Mouse (Mus musculus) stomach, embryonic 14.5 days (tissue): Measurements from ENCODE around the gene Tcte2. TPM values are rescaled to one million over a fixed set of nuclear protein-coding genes. Genes with fewer than 3 reads are reported as not detected.

Source experiments
- ATAC-seq: fragments of 200-750 bp; cut with Nextera tagmentation; 2 replicates; pipeline ENCODE4 v1.8.0; 2017; ENCODE audit warnings: low read depth, moderate TSS enrichment; ENCODE audit not compliant: insufficient number of reproducible peaks, insufficient read depth, low FRiP score
- H3K27ac ChIP-seq: fragments of 300-500 bp; sonication (generic); 2 replicates; pipeline ENCODE4 v1.5.1; 2014; ENCODE audit warnings: mild to moderate bottlenecking, low read length, moderate library complexity, mixed read lengths
- H3K27me3 ChIP-seq: fragments of 300-500 bp; sonication (generic); 2 replicates; pipeline ENCODE4 v1.6.1; 2014; ENCODE audit warnings: low read length, control low read depth, mixed read lengths; ENCODE audit not compliant: control insufficient read depth, insufficient read depth
- H3K36me3 ChIP-seq: fragments of 300-500 bp; sonication (generic); 2 replicates; pipeline ENCODE4 v1.6.1; 2014; ENCODE audit warnings: mild to moderate bottlenecking, control low read depth, low read length, moderate library complexity, mixed read lengths; ENCODE audit not compliant: control insufficient read depth, insufficient read depth
- H3K4me1 ChIP-seq: fragments of 300-500 bp; sonication (generic); 2 replicates; pipeline ENCODE4 v1.6.1; 2014; ENCODE audit warnings: low read length, control low read depth, mixed read lengths; ENCODE audit not compliant: control insufficient read depth, insufficient read depth
- H3K4me2 ChIP-seq: fragments of 300-500 bp; sonication (generic); replicated peaks from 2 replicates; pipeline ENCODE4 v1.6.1; 2014; ENCODE audit warnings: low read depth, low read length, control low read depth
- H3K4me3 ChIP-seq: fragments of 300-500 bp; sonication (generic); 2 replicates; pipeline ENCODE4 v1.5.1; 2014; ENCODE audit warnings: low read depth, low read length, control low read depth
- H3K9ac ChIP-seq: fragments of 300-500 bp; sonication (generic); replicated peaks from 2 replicates; pipeline ENCODE4 v1.6.1; 2014; ENCODE audit warnings: low read depth, mild to moderate bottlenecking, control low read depth, low read length, moderate library complexity, mixed read lengths
- H3K9me3 ChIP-seq: fragments of 300-500 bp; sonication (generic); 2 replicates; pipeline ENCODE4 v1.6.1; 2016; ENCODE audit warnings: low read depth, low read length, control low read depth; ENCODE audit not compliant: control insufficient read depth
- WGBS: fragments of 180-500 bp; shearing (Covaris S2); extraction: QIAGEN DNeasy Blood & Tissue Kit; methylation state at CpG from one replicate; pipeline ENCODE4 v1.1.7; 2014; 5-methylcytosine and 5-hydroxymethylcytosine counted together
- polyA plus RNA-seq: library from polyadenylated mRNA; unstranded; fragments of >200 nt; fragmentation: Nextera tagmentation; extraction: Ambion mirVana; gene quantifications from 2 replicates; pipeline ENCODE4 v1.2.1, GENCODE M21; 2014

Tcte2 gene
- polyA plus RNA-seq, 1 experiment from 2014 or later: 6.9 TPM

GRCm38 (mm10) chr17:13712116-13712515, 49.5 kb downstream of the Tcte2 start:
- Histone ChIP-seq H3K4me2 (no peak overlapping the region), H3K4me1 (0 out of 2 replicates have a peak, but pooled peaks cover 5% of the 10 kb centered on the region), H3K27ac (no peak overlapping the region), H3K9ac (no peak overlapping the region), H3K27me3 (no peaks in the 10 kb centered on the region), H3K36me3 (no peaks in the 10 kb centered on the region), H3K4me3 (no peak overlapping the region), H3K9me3 (no peaks in the 10 kb centered on the region)
- ATAC-seq: no peak
- WGBS: 64% methylated on average over 6 of the region's 6 CpGs

- H3K9ac ChIP-seq: no peak overlapping the region
- ATAC-seq: no peak
- no peak overlapping the region for H3K27ac ChIP-seq
Observed at GRCm38 (mm10) chr17:13711173-13711572, 50.5 kb downstream of the Tcte2 start.

GRCm38 (mm10) chr17:13705481-13705921, 56.1 kb downstream of the Tcte2 start:
- Histone ChIP-seq H3K27ac (no peak overlapping the region), H3K4me3 (no peak overlapping the region), H3K9me3 (no peaks in the 10 kb centered on the region), H3K4me2 (no peak overlapping the region), H3K9ac (no peak overlapping the region), H3K27me3 (no peaks in the 10 kb centered on the region), H3K4me1 (peaks cover 8% of the 10 kb centered on the region; the same call in 1 of the 2 replicates), H3K36me3 (no peaks in the 10 kb centered on the region)
- ATAC-seq: no peak
- WGBS: 35% methylated on average over 4 of the region's 4 CpGs

More at GRCm38 (mm10) chr17:13711173-13711572, 50.5 kb downstream of the Tcte2 start:
- Histone ChIP-seq H3K9me3 (no peaks in the 10 kb centered on the region), H3K4me1 (0 out of 2 replicates have a peak, but pooled peaks cover 5% of the 10 kb centered on the region), H3K27me3 (no peaks in the 10 kb centered on the region), H3K4me2 (no peak overlapping the region), H3K4me3 (no peak overlapping the region), H3K36me3 (no peaks in the 10 kb centered on the region)
- WGBS: 80% methylated on average over 5 of the region's 5 CpGs

GRCm38 (mm10) chr17:13703611-13704320, 57.9 kb downstream of the Tcte2 start:
- no peaks in the 10 kb centered on the region for H3K27me3 ChIP-seq
- ATAC-seq: no peak; the same call in 1 of the 2 replicates
- no peaks in the 10 kb centered on the region for H3K9me3 ChIP-seq
- no peaks in the 10 kb centered on the region for H3K36me3 ChIP-seq
- peaks cover 18% of the 10 kb centered on the region; the same call in 1 of the 2 replicates for H3K4me1 ChIP-seq
- no peak overlapping the region for H3K4me3 ChIP-seq
- H3K4me2 ChIP-seq: no peak overlapping the region
- H3K27ac ChIP-seq: no peak overlapping the region; the same call in 1 of the 2 replicates
- WGBS: 34% methylated on average over 9 of the region's 9 CpGs
- H3K9ac ChIP-seq: no peak overlapping the region

GRCm38 (mm10) chr17:13700131-13701016, 61.3 kb downstream of the Tcte2 start:
- Histone ChIP-seq H3K27me3 (no peaks in the 10 kb centered on the region), H3K36me3 (no peaks in the 10 kb centered on the region), H3K4me2 (no peak overlapping the region), H3K4me1 (peaks cover 18% of the 10 kb centered on the region; the same call in 1 of the 2 replicates), H3K9me3 (no peaks in the 10 kb centered on the region), H3K27ac (peak overlapping the region; percentile 74; the same call in 1 of the 2 replicates), H3K9ac (no peak overlapping the region), H3K4me3 (no peak overlapping the region)
- peak; percentile 83 for ATAC-seq
- WGBS: 15% methylated on average over 4 of the region's 4 CpGs

GRCm38 (mm10) chr17:13699716-13700115, 61.9 kb downstream of the Tcte2 start:
- Histone ChIP-seq H3K4me2 (no peak overlapping the region), H3K27ac (peak overlapping the region; percentile 74; the same call in 1 of the 2 replicates), H3K4me1 (peaks cover 18% of the 10 kb centered on the region; the same call in 1 of the 2 replicates), H3K9ac (no peak overlapping the region), H3K36me3 (no peaks in the 10 kb centered on the region), H3K4me3 (no peak overlapping the region), H3K9me3 (no peaks in the 10 kb centered on the region), H3K27me3 (no peaks in the 10 kb centered on the region)
- ATAC-seq: no peak
- 35% methylated on average over 7 of the region's 7 CpGs for WGBS

GRCm38 (mm10) chr17:13698194-13698593, 63.4 kb downstream of the Tcte2 start:
- Histone ChIP-seq H3K4me3 (no peak overlapping the region), H3K4me2 (no peak overlapping the region), H3K9me3 (no peaks in the 10 kb centered on the region), H3K27me3 (no peaks in the 10 kb centered on the region), H3K9ac (no peak overlapping the region), H3K27ac (no peak overlapping the region), H3K4me1 (peaks cover 14% of the 10 kb centered on the region; the same call in 1 of the 2 replicates), H3K36me3 (no peaks in the 10 kb centered on the region)
- 88% methylated on average over 4 of the region's 4 CpGs for WGBS
- ATAC-seq: no peak

- Histone ChIP-seq H3K36me3 (no peaks in the 10 kb centered on the region), H3K4me3 (no peak overlapping the region), H3K27ac (no peak overlapping the region), H3K27me3 (no peaks in the 10 kb centered on the region), H3K4me1 (peaks cover 14% of the 10 kb centered on the region; the same call in 1 of the 2 replicates), H3K4me2 (no peak overlapping the region), H3K9ac (no peak overlapping the region), H3K9me3 (no peaks in the 10 kb centered on the region)
- no peak for ATAC-seq
- WGBS: 79% methylated on average over 2 of the region's 2 CpGs
Observed at GRCm38 (mm10) chr17:13697646-13698045, 64.0 kb downstream of the Tcte2 start.
